Mouse (Mus musculus): ENCODE measurements at regions not wholly inside any gene's neighbourhood (a gene's known extent, or its start where the extent isn't known, plus 50 kb on each side); places are given as distances from the start of the nearest gene placed in this dataset.

DNA sequence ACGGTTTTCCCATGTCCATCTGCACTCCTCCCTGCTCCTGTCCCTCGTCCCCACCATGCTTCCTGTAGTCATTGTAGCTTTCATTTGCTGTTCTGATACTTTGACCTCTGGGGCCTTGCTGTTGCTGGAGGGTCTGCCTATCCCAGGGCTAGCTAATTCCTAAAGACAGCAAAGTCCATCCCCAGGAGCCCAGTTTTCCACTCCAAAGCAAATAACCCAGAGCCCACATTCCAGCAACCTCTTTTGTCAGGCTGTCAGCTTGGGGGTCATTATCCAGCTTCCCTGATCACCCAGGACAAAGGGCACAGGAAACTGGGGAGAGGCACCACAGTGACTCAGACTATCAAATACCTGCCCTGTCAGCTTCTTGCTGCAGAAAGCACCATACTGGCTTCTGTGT, 139.9 kb upstream of the Tab2 start:
- Histone ChIP-seq H3K9me3 (0 out of 2 replicates have a peak, but pooled peaks cover 2% of the 10 kb centered on the region), H3K27ac (replicated peaks) (no peak overlapping the region), H3K36me3 (no peaks in the 10 kb centered on the region), H3K4me3 (no peak overlapping the region), H3K4me1 (no peaks in the 10 kb centered on the region; the same call in 1 of the 2 replicates), H3K9ac (replicated peaks) (no peak overlapping the region), H3K27me3 (no peaks in the 10 kb centered on the region), H3K4me2 (replicated peaks) (no peak overlapping the region)
- no peak for ATAC-seq (replicated peaks)
- WGBS: 9% methylated on average over 2 of the region's 2 CpGs

DNA sequence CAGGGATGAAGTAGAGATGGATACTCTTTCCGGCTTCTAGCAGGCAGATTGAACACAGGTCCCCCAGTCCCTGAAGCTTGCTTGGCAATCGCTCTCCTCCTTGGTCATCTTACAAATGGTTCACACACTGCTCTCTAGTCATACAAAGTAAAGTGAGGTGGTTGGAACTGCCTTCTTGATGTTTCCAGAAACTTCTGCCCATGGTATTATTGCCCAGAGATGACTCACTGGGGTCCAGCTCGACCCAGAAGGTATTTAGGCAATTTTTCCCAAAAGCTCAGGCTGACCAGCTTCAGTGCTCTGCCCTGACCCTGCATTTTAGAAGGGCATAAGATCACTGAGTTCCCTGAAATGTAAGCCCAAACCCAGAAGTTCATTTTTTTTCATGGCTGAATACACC, 139.2 kb upstream of the Tab2 start:
- Histone ChIP-seq H3K4me3 (no peak overlapping the region), H3K27me3 (no peaks in the 10 kb centered on the region), H3K27ac (replicated peaks) (no peak overlapping the region), H3K9ac (replicated peaks) (no peak overlapping the region), H3K4me1 (no peaks in the 10 kb centered on the region; the same call in 1 of the 2 replicates), H3K36me3 (no peaks in the 10 kb centered on the region), H3K4me2 (replicated peaks) (no peak overlapping the region), H3K9me3 (0 out of 2 replicates have a peak, but pooled peaks cover 2% of the 10 kb centered on the region)
- no peak for ATAC-seq (replicated peaks)
- 82% methylated on average over 3 of the region's 3 CpGs for WGBS

- Histone ChIP-seq H3K27me3 (no peaks in the 10 kb centered on the region), H3K27ac (replicated peaks) (no peak overlapping the region), H3K36me3 (no peaks in the 10 kb centered on the region), H3K4me3 (no peak overlapping the region), H3K4me1 (no peaks in the 10 kb centered on the region; the same call in none of the 2 replicates), H3K4me2 (replicated peaks) (no peak overlapping the region), H3K9me3 (no peaks in the 10 kb centered on the region), H3K9ac (replicated peaks) (no peak overlapping the region)
- ATAC-seq (replicated peaks): no peak
- 32% methylated on average over 8 of the region's 8 CpGs for WGBS
Observed at GRCm38 (mm10) chr10:8091871-8092552, 136.0 kb upstream of the Tab2 start.

DNA sequence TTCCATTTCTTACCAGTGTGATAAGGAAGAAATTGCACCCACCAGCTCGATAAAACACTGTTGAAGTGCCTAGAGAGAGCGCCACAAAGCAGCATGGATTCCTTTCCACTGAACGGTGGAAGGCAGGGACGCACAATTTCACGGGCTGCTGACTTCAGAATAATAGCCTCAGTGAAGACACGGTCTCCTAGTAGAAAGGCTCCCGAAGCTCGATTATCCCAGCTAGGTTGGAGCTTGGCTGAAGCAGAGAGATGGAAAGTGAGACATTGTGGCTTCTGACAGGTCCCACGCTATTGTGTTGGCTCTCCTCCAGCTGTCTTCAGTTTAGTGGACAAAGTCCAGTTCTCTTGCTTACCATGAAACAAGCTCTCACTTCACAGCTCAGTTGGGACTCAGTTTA, 133.3 kb upstream of the Tab2 start:
- H3K4me3 ChIP-seq: no peak overlapping the region
- H3K27me3 ChIP-seq: no peaks in the 10 kb centered on the region
- H3K4me2 ChIP-seq (replicated peaks): no peak overlapping the region
- H3K4me1 ChIP-seq: no peaks in the 10 kb centered on the region; the same call in none of the 2 replicates
- ATAC-seq (replicated peaks): 0 out of 2 replicates have a peak, but pooled peaks have one; percentile 53
- 6% methylated on average over 9 of the region's 9 CpGs for WGBS
- no peaks in the 10 kb centered on the region for H3K9me3 ChIP-seq
- H3K27ac ChIP-seq (replicated peaks): no peak overlapping the region
- H3K36me3 ChIP-seq: no peaks in the 10 kb centered on the region
- no peak overlapping the region for H3K9ac ChIP-seq (replicated peaks)

- no peak overlapping the region for H3K4me2 ChIP-seq (replicated peaks)
- no peak for ATAC-seq (replicated peaks)
- WGBS: 78% methylated on average over 3 of the region's 3 CpGs
- H3K9ac ChIP-seq (replicated peaks): no peak overlapping the region
- no peaks in the 10 kb centered on the region; the same call in none of the 2 replicates for H3K4me1 ChIP-seq
- H3K27ac ChIP-seq (replicated peaks): no peak overlapping the region
- no peaks in the 10 kb centered on the region for H3K27me3 ChIP-seq
- H3K36me3 ChIP-seq: no peaks in the 10 kb centered on the region
- H3K4me3 ChIP-seq: no peak overlapping the region
- H3K9me3 ChIP-seq: no peaks in the 10 kb centered on the region
Observed at GRCm38 (mm10) chr10:8088737-8089136, 132.7 kb upstream of the Tab2 start.

GRCm38 (mm10) chr10:8088321-8088720, 132.3 kb upstream of the Tab2 start:
- Histone ChIP-seq H3K9me3 (no peaks in the 10 kb centered on the region), H3K27ac (replicated peaks) (no peak overlapping the region), H3K4me2 (replicated peaks) (no peak overlapping the region), H3K27me3 (no peaks in the 10 kb centered on the region), H3K4me3 (no peak overlapping the region), H3K4me1 (no peaks in the 10 kb centered on the region; the same call in none of the 2 replicates), H3K9ac (replicated peaks) (no peak overlapping the region), H3K36me3 (no peaks in the 10 kb centered on the region)
- ATAC-seq (replicated peaks): no peak
- 91% methylated on average over 3 of the region's 3 CpGs for WGBS

GRCm38 (mm10) chr10:8087106-8087505, 131.1 kb upstream of the Tab2 start:
- H3K36me3 ChIP-seq: no peaks in the 10 kb centered on the region
- H3K4me2 ChIP-seq (replicated peaks): no peak overlapping the region
- no peaks in the 10 kb centered on the region; the same call in none of the 2 replicates for H3K4me1 ChIP-seq
- no peak overlapping the region for H3K4me3 ChIP-seq
- H3K9me3 ChIP-seq: no peaks in the 10 kb centered on the region
- H3K9ac ChIP-seq (replicated peaks): no peak overlapping the region
- 53% methylated on average over 2 of the region's 2 CpGs for WGBS
- H3K27me3 ChIP-seq: no peaks in the 10 kb centered on the region
- no peak for ATAC-seq (replicated peaks)
- H3K27ac ChIP-seq (replicated peaks): no peak overlapping the region

DNA sequence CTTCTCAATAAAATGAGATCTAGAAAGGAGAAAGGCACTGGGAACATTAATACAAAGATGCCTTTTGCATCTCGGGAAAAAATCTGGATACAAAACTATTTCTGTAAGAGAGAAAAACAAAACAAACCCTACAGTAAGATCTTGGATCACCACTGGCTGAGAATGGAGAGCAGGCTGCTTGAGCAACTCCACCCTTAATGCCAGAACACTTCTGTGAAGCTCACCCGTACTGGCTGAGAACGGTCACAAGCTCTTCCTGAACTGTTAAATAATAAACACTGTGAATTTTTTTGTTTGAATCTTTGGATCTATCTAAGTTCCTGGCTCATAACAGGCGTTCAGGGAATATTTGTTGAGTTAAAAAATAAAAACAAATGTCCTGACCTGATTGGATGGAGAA, 130.4 kb upstream of the Tab2 start:
- Histone ChIP-seq H3K9me3 (no peaks in the 10 kb centered on the region), H3K9ac (replicated peaks) (no peak overlapping the region), H3K36me3 (no peaks in the 10 kb centered on the region), H3K27me3 (no peaks in the 10 kb centered on the region), H3K4me2 (replicated peaks) (no peak overlapping the region), H3K4me3 (no peak overlapping the region), H3K27ac (replicated peaks) (no peak overlapping the region), H3K4me1 (no peaks in the 10 kb centered on the region; the same call in 1 of the 2 replicates)
- WGBS: 87% methylated on average over 4 of the region's 4 CpGs
- ATAC-seq (replicated peaks): no peak

DNA sequence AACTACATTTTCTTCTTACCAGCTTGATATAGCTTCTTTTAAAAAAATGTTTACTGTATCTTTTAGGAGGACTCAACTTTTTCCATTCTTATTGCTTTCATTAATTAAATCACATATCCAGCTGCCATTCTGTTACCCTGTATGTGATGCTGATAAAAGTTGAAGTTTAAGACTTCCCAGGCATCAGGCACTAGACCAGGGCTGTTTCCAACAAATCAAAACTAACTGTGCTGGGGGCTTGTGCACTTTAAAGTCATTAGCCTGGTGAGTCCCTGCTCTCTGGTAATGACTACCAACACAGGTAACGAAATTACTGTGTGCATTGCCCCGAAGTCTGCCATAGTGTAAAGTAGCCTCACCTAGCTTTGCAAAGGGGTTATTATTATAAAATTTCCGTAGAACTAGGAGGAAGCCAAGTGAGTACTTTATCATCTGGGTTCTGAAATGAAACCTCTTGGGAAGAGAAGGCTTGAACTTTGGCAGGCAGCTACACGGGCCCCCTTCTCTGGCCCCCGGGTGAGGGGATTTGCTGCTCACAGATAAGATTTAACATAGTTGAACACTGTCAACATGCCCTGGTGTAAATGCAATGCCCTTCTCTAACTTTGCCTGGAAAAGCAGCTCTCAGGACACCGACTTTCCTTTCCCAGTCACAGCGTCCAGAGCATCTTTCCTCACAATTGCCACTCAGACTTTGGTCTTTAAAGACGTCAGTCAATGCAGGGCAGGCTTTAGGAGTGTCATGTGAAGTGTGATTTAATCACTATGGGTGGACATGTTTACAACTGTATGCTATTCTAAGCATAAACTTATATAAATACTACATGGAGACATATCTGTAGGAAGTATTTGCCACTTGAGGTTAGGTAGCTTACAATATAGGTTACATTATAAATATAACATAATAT, 122.1 kb upstream of the Tab2 start:
- Histone ChIP-seq H3K4me3 (no peak overlapping the region), H3K4me1 (no peaks in the 10 kb centered on the region), H3K27me3 (no peaks in the 10 kb centered on the region), H3K27ac (replicated peaks) (no peak overlapping the region), H3K36me3 (no peaks in the 10 kb centered on the region), H3K4me2 (replicated peaks) (no peak overlapping the region), H3K9ac (replicated peaks) (no peak overlapping the region), H3K9me3 (no peaks in the 10 kb centered on the region)
- no peak for ATAC-seq (replicated peaks)
- WGBS: 80% methylated on average over 8 of the region's 8 CpGs

DNA sequence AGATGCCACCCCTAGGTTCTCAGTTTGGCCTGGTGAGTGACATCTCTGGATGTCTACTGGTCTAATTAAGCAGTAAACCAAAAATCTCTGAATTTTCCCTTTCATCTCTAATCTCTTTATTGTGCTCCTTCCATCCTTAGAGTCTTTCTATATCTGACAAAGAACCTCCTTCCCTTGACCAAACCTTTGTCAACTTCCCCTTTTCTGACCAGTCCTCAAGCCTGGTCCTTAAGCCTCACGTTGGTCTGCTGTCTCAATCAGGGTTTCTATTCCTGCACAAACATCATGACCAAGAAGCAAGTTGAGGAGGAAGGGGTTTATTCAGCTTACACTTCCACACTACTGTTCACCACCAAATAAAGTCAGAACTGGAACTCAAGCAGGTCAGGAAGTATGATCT, 116.4 kb upstream of the Tab2 start:
- H3K36me3 ChIP-seq: no peaks in the 10 kb centered on the region
- no peak overlapping the region for H3K27ac ChIP-seq (replicated peaks)
- no peak overlapping the region for H3K9ac ChIP-seq (replicated peaks)
- WGBS: 45% methylated on average over 1 of the region's 1 CpGs
- no peak for ATAC-seq (replicated peaks)
- H3K4me1 ChIP-seq: no peaks in the 10 kb centered on the region
- H3K9me3 ChIP-seq: no peaks in the 10 kb centered on the region
- no peaks in the 10 kb centered on the region for H3K27me3 ChIP-seq
- H3K4me2 ChIP-seq (replicated peaks): no peak overlapping the region
- no peak overlapping the region for H3K4me3 ChIP-seq

GRCm38 (mm10) chr10:8071858-8072257, 115.8 kb upstream of the Tab2 start:
- no peak overlapping the region for H3K4me3 ChIP-seq
- ATAC-seq (replicated peaks): no peak
- H3K27me3 ChIP-seq: no peaks in the 10 kb centered on the region
- no peak overlapping the region for H3K4me2 ChIP-seq (replicated peaks)
- 75% methylated on average over 3 of the region's 3 CpGs for WGBS
- H3K9me3 ChIP-seq: no peaks in the 10 kb centered on the region
- no peaks in the 10 kb centered on the region for H3K36me3 ChIP-seq
- no peak overlapping the region for H3K9ac ChIP-seq (replicated peaks)
- no peaks in the 10 kb centered on the region for H3K4me1 ChIP-seq
- H3K27ac ChIP-seq (replicated peaks): no peak overlapping the region

DNA sequence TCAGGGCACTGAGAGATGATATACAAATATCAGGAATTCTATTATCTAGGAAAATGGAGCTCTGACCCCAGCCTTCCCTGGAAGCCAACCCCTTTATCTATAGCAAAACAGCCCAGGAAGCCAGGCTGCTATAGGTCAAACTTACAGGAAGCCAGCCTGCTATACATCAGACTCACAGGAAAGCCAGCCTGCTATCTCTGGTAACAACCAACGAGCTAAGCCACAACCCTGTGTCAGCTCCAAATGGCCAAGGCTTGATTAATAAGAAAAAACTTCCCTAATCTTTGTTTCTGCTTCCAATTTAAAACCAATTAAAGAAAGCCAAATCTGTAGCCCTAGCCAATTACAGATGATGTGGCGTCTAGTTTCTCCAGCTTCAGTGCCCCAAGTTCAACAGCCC, 114.4 kb upstream of the Tab2 start:
- Histone ChIP-seq H3K4me1 (no peaks in the 10 kb centered on the region), H3K36me3 (no peaks in the 10 kb centered on the region), H3K9ac (replicated peaks) (no peak overlapping the region), H3K4me3 (no peak overlapping the region), H3K27me3 (no peaks in the 10 kb centered on the region), H3K9me3 (no peaks in the 10 kb centered on the region), H3K27ac (replicated peaks) (no peak overlapping the region), H3K4me2 (replicated peaks) (no peak overlapping the region)
- ATAC-seq (replicated peaks): no peak
- WGBS: 50% methylated on average over 2 of the region's 2 CpGs

Measured in forebrain, embryonic 15.5 days (tissue).